In the genomic region with DNA sequence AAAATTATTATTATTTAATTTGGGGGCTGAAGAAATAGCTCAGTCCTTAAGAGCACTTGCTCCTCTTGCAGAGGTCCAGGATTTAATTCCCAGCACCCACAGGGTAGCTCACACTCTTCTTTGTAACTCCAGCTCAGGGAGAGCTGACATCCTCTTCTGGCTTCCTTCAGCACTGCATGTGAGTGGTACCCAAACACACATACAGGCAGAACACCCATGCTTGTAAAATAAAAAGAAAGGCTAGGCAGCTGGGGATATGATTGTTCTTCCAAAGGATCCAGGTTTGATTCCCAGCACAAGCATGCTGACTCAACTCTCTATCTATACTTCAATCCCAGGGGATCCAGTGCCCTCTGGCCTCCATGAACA, we compare ENCODE assay signal across 8 mouse cellular contexts. TPM values are rescaled to one million over a fixed set of nuclear protein-coding genes. Genes with fewer than 3 reads are reported as not detected.
DNase-seq lines count a peak whose midpoint lies in the region; ATAC-seq and TF ChIP-seq lines count a peak whose summit lies in the region.

No protein-coding gene starts in this region.

- no peaks in the 10 kb centered on the region for H3K9me3 ChIP-seq in embryonic facial prominence, embryonic 10.5 days
- H3K9me3 ChIP-seq in intestine, embryonic 15.5 days = no peaks in the 10 kb centered on the region

- H3K36me3 ChIP-seq in embryonic facial prominence, embryonic 10.5 days (replicated peaks) = peaks cover 37% of the 10 kb centered on the region
- H3K36me3 ChIP-seq in intestine, embryonic 15.5 days = peaks cover 9% of the 10 kb centered on the region

- no peak overlapping the region for H3K9ac ChIP-seq in intestine, embryonic 15.5 days

- H3K4me2 ChIP-seq in intestine, embryonic 15.5 days (replicated peaks) = peak overlapping the region; percentile 83

- intact Hi-C loops in left cerebral cortex, postnatal 14 days (cut with DNase I) = no loop called here

- peak overlapping the region; percentile 92 for H3K4me3 ChIP-seq in layer of hippocampus, adult 2 months
- H3K4me3 ChIP-seq in embryonic facial prominence, embryonic 10.5 days = peak overlapping the region; percentile 87
- peak overlapping the region; percentile 73 for H3K4me3 ChIP-seq in intestine, embryonic 15.5 days (replicated peaks)

- H3K27me3 ChIP-seq in embryonic facial prominence, embryonic 10.5 days (replicated peaks; ENCODE audit: low read depth, poor library complexity, severe bottlenecking) = no peaks in the 10 kb centered on the region
- no peaks in the 10 kb centered on the region for H3K27me3 ChIP-seq in intestine, embryonic 15.5 days (replicated peaks)

- H3K4me1 ChIP-seq in embryonic facial prominence, embryonic 10.5 days = peaks cover 27% of the 10 kb centered on the region
- H3K4me1 ChIP-seq in intestine, embryonic 15.5 days (replicated peaks) = peaks cover 13% of the 10 kb centered on the region

- no peak for DNase-seq in layer of hippocampus, adult 2 months (ENCODE audit: low spot score in 2 of 2)
- DNase-seq in layer of hippocampus, adult 11-12 months (ENCODE audit: low spot score) = no peak
- no peak for DNase-seq in embryonic facial prominence, embryonic 10.5 days (ENCODE audit: low spot score)
- DNase-seq in naive thymus-derived CD4-positive, alpha-beta T cell, adult 2 months (ENCODE audit: low read depth) = peak; percentile 40
- DNase-seq in spleen, adult 18-20 months = no peak
- no peak for DNase-seq in embryo, embryonic 11 days
- DNase-seq in left cerebral cortex, postnatal 14 days (ENCODE audit: low spot score in 2 of 2) = no peak

- H3K27ac ChIP-seq in layer of hippocampus, adult 2 months = peak overlapping the region; percentile 95
- H3K27ac ChIP-seq in embryonic facial prominence, embryonic 10.5 days (replicated peaks) = peak overlapping the region; percentile 89; the same call in 1 of the 2 replicates
- no peak overlapping the region for H3K27ac ChIP-seq in intestine, embryonic 15.5 days

- TF ChIP-seq CTCF in layer of hippocampus, adult 2 months (conservative IDR thresholded peaks at IDR 0.05) = peak; percentile 33

- ATAC-seq in intestine, embryonic 15.5 days = no peak

RNA-seq across cellular contexts. Expression of gene Polr2g, which starts 0.6 kb away (rescaled TPM):
- 100 to 1,000 TPM; 113 to 120 TPM for total RNA-seq in layer of hippocampus, adult 2 months (2021)
- 193 and 205 TPM in 2 replicates for polyA plus RNA-seq in embryonic facial prominence, embryonic 10.5 days (2016; fragmentation: Nextera tagmentation; extraction: Ambion mirVana)
- 137 and 147 TPM in 2 replicates for polyA plus RNA-seq in intestine, embryonic 15.5 days (2015; fragmentation: Nextera tagmentation; extraction: Ambion mirVana)
- 100 to 1,000 TPM; 108 to 110 TPM for total RNA-seq in left cerebral cortex, postnatal 14 days (2021)

RNA-seq across cellular contexts. Expression of gene Zbtb3, which starts 3.4 kb away (rescaled TPM):
- 1 to 10 TPM; 5.8 to 6.5 TPM for total RNA-seq in layer of hippocampus, adult 2 months (2021)
- polyA plus RNA-seq in embryonic facial prominence, embryonic 10.5 days (2016; fragmentation: Nextera tagmentation; extraction: Ambion mirVana) = 6.5 and 6.9 TPM in 2 replicates
- polyA plus RNA-seq in intestine, embryonic 15.5 days (2015; fragmentation: Nextera tagmentation; extraction: Ambion mirVana) = 4.0 and 4.6 TPM in 2 replicates
- 1 to 10 TPM; 4.2 to 5.1 TPM for total RNA-seq in left cerebral cortex, postnatal 14 days (2021)

RNA-seq across cellular contexts. Expression of gene Taf6l, which starts 12.7 kb away (rescaled TPM):
- total RNA-seq in layer of hippocampus, adult 2 months (2021) = 10 to 100 TPM; 15.7 to 18.4 TPM
- 44.7 and 46.3 TPM in 2 replicates for polyA plus RNA-seq in embryonic facial prominence, embryonic 10.5 days (2016; fragmentation: Nextera tagmentation; extraction: Ambion mirVana)
- polyA plus RNA-seq in intestine, embryonic 15.5 days (2015; fragmentation: Nextera tagmentation; extraction: Ambion mirVana) = 25.2 and 26.9 TPM in 2 replicates
- total RNA-seq in left cerebral cortex, postnatal 14 days (2021) = 10 to 100 TPM; 11.9 to 13.4 TPM

RNA-seq across cellular contexts. Expression of gene Ttc9c, which starts 20.2 kb away (rescaled TPM):
- total RNA-seq in layer of hippocampus, adult 2 months (2021) = 10 to 100 TPM; 36.5 to 37.9 TPM
- polyA plus RNA-seq in embryonic facial prominence, embryonic 10.5 days (2016; fragmentation: Nextera tagmentation; extraction: Ambion mirVana) = 83.8 and 85.6 TPM in 2 replicates
- polyA plus RNA-seq in intestine, embryonic 15.5 days (2015; fragmentation: Nextera tagmentation; extraction: Ambion mirVana) = 48.2 and 49.3 TPM in 2 replicates
- 10 to 100 TPM; 28.2 to 30.5 TPM for total RNA-seq in left cerebral cortex, postnatal 14 days (2021)

RNA-seq across cellular contexts. Expression of gene Hnrnpul2, which starts 20.9 kb away (rescaled TPM):
- 100 to 1,000 TPM; 123 to 127 TPM for total RNA-seq in layer of hippocampus, adult 2 months (2021)
- polyA plus RNA-seq in embryonic facial prominence, embryonic 10.5 days (2016; fragmentation: Nextera tagmentation; extraction: Ambion mirVana) = 4.8 and 5.0 TPM in 2 replicates
- 5.1 and 5.4 TPM in 2 replicates for polyA plus RNA-seq in intestine, embryonic 15.5 days (2015; fragmentation: Nextera tagmentation; extraction: Ambion mirVana)
- total RNA-seq in left cerebral cortex, postnatal 14 days (2021) = 10 to 100 TPM; 92.3 to 95.8 TPM
